Mouse (Mus musculus): ENCODE results near the gene Cdyl2. TPM values are rescaled to one million over a fixed set of nuclear protein-coding genes. Genes with fewer than 3 reads are reported as not detected.

Cdyl2 gene
- total RNA-seq, 1 experiment, result 37.3 TPM

GRCm38 (mm10) chr8:116538763-116539162 is 194.0 kb downstream of the Cdyl2 start:
- no peak for DNase-seq (ENCODE audit: low read depth, low spot score)
- in situ Hi-C loops (cut with MboI; ENCODE audit: low sequenced_read_pairs in 2 of 2, unreplicated experiment in 2 of 2), result no loop called here
- no peak overlapping the region for H3K9ac ChIP-seq (ENCODE audit: insufficient read depth, low read depth, low read length, poor library complexity, severe bottlenecking)
- H3K4me1 ChIP-seq (ENCODE audit: control insufficient read depth in 2 of 2, insufficient read depth in 2 of 2, low read length in 2 of 2, poor library complexity in 1 of 2), result no peaks in the 10 kb centered on the region
- H3K9me3 ChIP-seq (ENCODE audit: control insufficient read depth, insufficient read depth, low read depth, low read length), result no peaks in the 10 kb centered on the region
- TF ChIP-seq ZC3H11A (IDR thresholded peaks at IDR 0.05; ENCODE audit: borderline replicate concordance, low read depth, low read length), result no peak
- no peak for TF ChIP-seq ZNF384 (IDR thresholded peaks at IDR 0.05; ENCODE audit: low read depth, low read length)
- no peak for TF ChIP-seq CHD2 (IDR thresholded peaks at IDR 0.05; ENCODE audit: low read depth, low read length)
- TF ChIP-seq MAFK (IDR thresholded peaks at IDR 0.05; ENCODE audit: insufficient read depth, low read depth, low read length), result no peak
- TF ChIP-seq HCFC1 (IDR thresholded peaks at IDR 0.05; ENCODE audit: borderline replicate concordance, insufficient read depth, low read length), result no peak
- no peak overlapping the region for H3K27ac ChIP-seq (ENCODE audit: insufficient read depth, low read depth, low read length, poor library complexity, severe bottlenecking)
- H3K4me3 ChIP-seq (ENCODE audit: insufficient read depth in 1 of 2, low read depth in 1 of 2, low read length in 2 of 2, poor library complexity in 1 of 2, severe bottlenecking in 1 of 2), result no peak overlapping the region
- H3K36me3 ChIP-seq (ENCODE audit: control insufficient read depth, insufficient read depth, low read length, poor library complexity, severe bottlenecking), result no peaks in the 10 kb centered on the region

- DNase-seq (ENCODE audit: low read depth, low spot score), result no peak
- Histone ChIP-seq H3K4me1 (ENCODE audit: control insufficient read depth in 2 of 2, insufficient read depth in 2 of 2, low read length in 2 of 2, poor library complexity in 1 of 2) (no peaks in the 10 kb centered on the region), H3K9ac (ENCODE audit: insufficient read depth, low read depth, low read length, poor library complexity, severe bottlenecking) (no peak overlapping the region), H3K4me3 (ENCODE audit: insufficient read depth in 1 of 2, low read depth in 1 of 2, low read length in 2 of 2, poor library complexity in 1 of 2, severe bottlenecking in 1 of 2) (no peak overlapping the region), H3K36me3 (ENCODE audit: control insufficient read depth, insufficient read depth, low read length, poor library complexity, severe bottlenecking) (no peaks in the 10 kb centered on the region), H3K9me3 (ENCODE audit: control insufficient read depth, insufficient read depth, low read depth, low read length) (no peaks in the 10 kb centered on the region), H3K27ac (ENCODE audit: insufficient read depth, low read depth, low read length, poor library complexity, severe bottlenecking) (no peak overlapping the region)
- no peak for TF ChIP-seq MAFK (IDR thresholded peaks at IDR 0.05; ENCODE audit: insufficient read depth, low read depth, low read length)
- in situ Hi-C loops (cut with MboI; ENCODE audit: low sequenced_read_pairs in 2 of 2, unreplicated experiment in 2 of 2), result no loop called here
Measured at GRCm38 (mm10) chr8:116536786-116537185, 196.0 kb downstream of the Cdyl2 start.

- no peak for TF ChIP-seq CHD2 (IDR thresholded peaks at IDR 0.05; ENCODE audit: low read depth, low read length)
- in situ Hi-C loops (cut with MboI; ENCODE audit: low sequenced_read_pairs in 2 of 2, unreplicated experiment in 2 of 2), result no loop called here
- peak; percentile 13 for DNase-seq (ENCODE audit: low read depth, low spot score)
Measured at GRCm38 (mm10) chr8:116533081-116533480, 199.7 kb downstream of the Cdyl2 start.

GRCm38 (mm10) chr8:116528736-116529135 is 204.1 kb downstream of the Cdyl2 start:
- H3K4me3 ChIP-seq (ENCODE audit: insufficient read depth in 1 of 2, low read depth in 1 of 2, low read length in 2 of 2, poor library complexity in 1 of 2, severe bottlenecking in 1 of 2), result no peak overlapping the region
- H3K9ac ChIP-seq (ENCODE audit: insufficient read depth, low read depth, low read length, poor library complexity, severe bottlenecking), result no peak overlapping the region
- no peaks in the 10 kb centered on the region for H3K9me3 ChIP-seq (ENCODE audit: control insufficient read depth, insufficient read depth, low read depth, low read length)
- no peak overlapping the region for H3K27ac ChIP-seq (ENCODE audit: insufficient read depth, low read depth, low read length, poor library complexity, severe bottlenecking)
- DNase-seq (ENCODE audit: low read depth, low spot score), result no peak
- TF ChIP-seq CHD2 (IDR thresholded peaks at IDR 0.05; ENCODE audit: low read depth, low read length) (no peak), ZC3H11A (IDR thresholded peaks at IDR 0.05; ENCODE audit: borderline replicate concordance, low read depth, low read length) (no peak), ZNF384 (IDR thresholded peaks at IDR 0.05; ENCODE audit: low read depth, low read length) (no peak)
- in situ Hi-C loops (cut with MboI; ENCODE audit: low sequenced_read_pairs in 2 of 2, unreplicated experiment in 2 of 2), result no loop called here
- H3K36me3 ChIP-seq (ENCODE audit: control insufficient read depth, insufficient read depth, low read length, poor library complexity, severe bottlenecking), result no peaks in the 10 kb centered on the region
- H3K4me1 ChIP-seq (ENCODE audit: control insufficient read depth in 2 of 2, insufficient read depth in 2 of 2, low read length in 2 of 2, poor library complexity in 1 of 2), result no peaks in the 10 kb centered on the region

More at GRCm38 (mm10) chr8:116533081-116533480, 199.7 kb downstream of the Cdyl2 start:
- Histone ChIP-seq H3K9ac (ENCODE audit: insufficient read depth, low read depth, low read length, poor library complexity, severe bottlenecking) (no peak overlapping the region), H3K9me3 (ENCODE audit: control insufficient read depth, insufficient read depth, low read depth, low read length) (no peaks in the 10 kb centered on the region), H3K27ac (ENCODE audit: insufficient read depth, low read depth, low read length, poor library complexity, severe bottlenecking) (no peak overlapping the region), H3K4me3 (ENCODE audit: insufficient read depth in 1 of 2, low read depth in 1 of 2, low read length in 2 of 2, poor library complexity in 1 of 2, severe bottlenecking in 1 of 2) (no peak overlapping the region), H3K4me1 (ENCODE audit: control insufficient read depth in 2 of 2, insufficient read depth in 2 of 2, low read length in 2 of 2, poor library complexity in 1 of 2) (no peaks in the 10 kb centered on the region), H3K36me3 (ENCODE audit: control insufficient read depth, insufficient read depth, low read length, poor library complexity, severe bottlenecking) (no peaks in the 10 kb centered on the region)

GRCm38 (mm10) chr8:116524915-116525314 is 207.9 kb downstream of the Cdyl2 start:
- no peak for DNase-seq (ENCODE audit: low read depth, low spot score)
- H3K27ac ChIP-seq (ENCODE audit: insufficient read depth, low read depth, low read length, poor library complexity, severe bottlenecking), result no peak overlapping the region
- in situ Hi-C loops (cut with MboI; ENCODE audit: low sequenced_read_pairs in 2 of 2, unreplicated experiment in 2 of 2), result no loop called here
- H3K4me3 ChIP-seq (ENCODE audit: insufficient read depth in 1 of 2, low read depth in 1 of 2, low read length in 2 of 2, poor library complexity in 1 of 2, severe bottlenecking in 1 of 2), result no peak overlapping the region
- H3K4me1 ChIP-seq (ENCODE audit: control insufficient read depth in 2 of 2, insufficient read depth in 2 of 2, low read length in 2 of 2, poor library complexity in 1 of 2), result no peaks in the 10 kb centered on the region
- no peak overlapping the region for H3K9ac ChIP-seq (ENCODE audit: insufficient read depth, low read depth, low read length, poor library complexity, severe bottlenecking)
- H3K36me3 ChIP-seq (ENCODE audit: control insufficient read depth, insufficient read depth, low read length, poor library complexity, severe bottlenecking), result no peaks in the 10 kb centered on the region
- TF ChIP-seq ZNF384 (IDR thresholded peaks at IDR 0.05; ENCODE audit: low read depth, low read length) (no peak), MAFK (IDR thresholded peaks at IDR 0.05; ENCODE audit: insufficient read depth, low read depth, low read length) (no peak), HCFC1 (IDR thresholded peaks at IDR 0.05; ENCODE audit: borderline replicate concordance, insufficient read depth, low read length) (no peak), ZC3H11A (IDR thresholded peaks at IDR 0.05; ENCODE audit: borderline replicate concordance, low read depth, low read length) (no peak), CHD2 (IDR thresholded peaks at IDR 0.05; ENCODE audit: low read depth, low read length) (no peak)
- no peaks in the 10 kb centered on the region for H3K9me3 ChIP-seq (ENCODE audit: control insufficient read depth, insufficient read depth, low read depth, low read length)

Other genes starting within 250 kb of the Cdyl2 start
- not detected in 2 replicates for gene Dynlrb2, start 228.0 kb downstream of the Cdyl2 start, total RNA-seq (2012; rRNA removed)
- 24.4 and 33.4 TPM in 2 replicates for gene Cmc2, start 188.5 kb upstream of the Cdyl2 start, total RNA-seq (2012; rRNA removed)
- 27.1 and 30.2 TPM in 2 replicates for gene Cenpn, start 188.7 kb upstream of the Cdyl2 start, total RNA-seq (2012; rRNA removed)
- gene Atmin, start 210.4 kb upstream of the Cdyl2 start, total RNA-seq (2012; rRNA removed), result 19.9 and 21.1 TPM in 2 replicates
- 1.1 and 1.3 TPM in 2 replicates for gene 1700030J22Rik, start 246.0 kb upstream of the Cdyl2 start, total RNA-seq (2012; rRNA removed)